Mouse (Mus musculus) retina, adult 2 months (tissue): ENCODE measurements around the gene Aim2.

Source experiments
- DNase-seq: peaks from one replicate; pipeline ENCODE4 v3.0.0-alpha.2; 2012; ENCODE audit warnings: low read depth, low spot score

Aim2 gene

DNA sequence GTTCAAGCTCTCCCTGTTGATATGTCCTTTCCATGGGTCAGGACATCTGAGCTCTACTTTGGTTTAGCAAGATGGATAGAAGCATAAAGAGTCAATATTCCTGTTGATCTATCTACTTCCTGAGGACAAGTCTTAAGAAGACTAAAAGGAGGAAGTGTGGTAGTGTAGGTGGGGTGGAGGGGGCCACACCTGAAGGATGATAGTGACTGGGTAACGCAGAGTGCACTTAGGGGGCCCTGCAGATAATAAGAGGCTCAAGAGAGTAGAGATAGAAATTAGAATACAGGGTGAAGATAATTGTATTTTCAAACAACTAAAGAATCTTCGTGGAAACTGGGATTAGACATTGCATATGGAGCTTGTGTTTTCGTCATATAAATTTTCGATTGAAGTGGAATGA is 5.6 kb upstream of the Aim2 start:
- no peak for DNase-seq

DNA sequence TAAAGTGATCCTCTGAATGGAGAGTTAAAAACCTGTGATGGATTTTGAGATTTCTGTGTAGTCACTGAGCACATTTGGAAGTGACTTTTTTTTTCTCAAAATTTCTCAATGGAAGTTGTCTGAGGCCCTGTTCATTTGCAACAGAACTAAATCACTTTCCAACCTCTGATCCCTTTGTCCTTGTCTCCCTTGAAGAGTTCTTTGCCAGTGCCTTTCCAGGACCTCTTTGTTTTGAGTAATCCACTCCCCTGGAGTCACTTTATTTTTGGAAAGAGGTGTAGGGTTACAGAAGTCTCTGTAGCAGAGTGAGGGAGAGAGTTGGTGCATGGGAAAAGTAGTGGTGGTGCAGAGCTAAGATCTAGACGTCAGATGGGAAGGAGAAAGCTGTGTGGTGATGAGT is 2.2 kb upstream of the Aim2 start:
- no peak for DNase-seq

DNA sequence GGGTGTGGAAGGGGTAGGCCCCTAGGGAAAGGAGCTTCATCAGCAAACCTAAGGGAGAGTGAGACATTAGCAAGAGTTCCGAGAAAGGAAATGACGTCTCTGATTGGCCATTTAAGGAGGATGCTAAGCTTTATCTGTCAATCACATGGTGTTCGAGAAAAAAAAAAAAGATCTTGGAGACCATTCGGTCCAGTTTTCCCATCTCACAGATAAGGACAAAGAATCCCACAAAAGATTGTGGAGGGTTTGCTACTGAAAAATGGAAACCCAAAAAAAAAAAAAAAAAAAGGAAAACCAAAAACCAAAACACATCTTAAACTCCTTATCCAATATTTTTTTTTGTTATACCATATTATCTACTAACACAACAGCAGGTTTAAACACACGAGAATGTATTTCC is 1.5 kb upstream of the Aim2 start:
- no peak for DNase-seq

DNA sequence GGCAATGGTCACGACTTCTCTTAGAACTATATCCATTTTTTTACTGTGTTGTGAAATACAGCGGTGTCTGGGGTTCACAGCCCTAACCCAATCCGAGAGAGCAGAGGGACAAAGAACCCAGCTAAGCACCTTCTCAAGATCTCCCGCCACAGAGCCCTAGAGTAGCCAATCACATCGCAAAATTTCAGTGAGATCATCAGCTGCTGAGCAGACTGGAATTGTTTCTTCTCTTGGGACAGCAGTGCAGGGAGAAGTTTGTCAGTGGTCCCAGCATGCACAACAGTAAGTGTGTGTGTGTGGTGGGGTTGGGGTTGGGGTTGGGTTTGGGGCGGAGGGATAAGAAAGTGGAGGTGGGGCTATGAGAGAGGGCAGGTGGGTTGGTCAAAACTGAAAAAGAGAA is 733 bp upstream of the Aim2 start:
- DNase-seq = no peak

DNA sequence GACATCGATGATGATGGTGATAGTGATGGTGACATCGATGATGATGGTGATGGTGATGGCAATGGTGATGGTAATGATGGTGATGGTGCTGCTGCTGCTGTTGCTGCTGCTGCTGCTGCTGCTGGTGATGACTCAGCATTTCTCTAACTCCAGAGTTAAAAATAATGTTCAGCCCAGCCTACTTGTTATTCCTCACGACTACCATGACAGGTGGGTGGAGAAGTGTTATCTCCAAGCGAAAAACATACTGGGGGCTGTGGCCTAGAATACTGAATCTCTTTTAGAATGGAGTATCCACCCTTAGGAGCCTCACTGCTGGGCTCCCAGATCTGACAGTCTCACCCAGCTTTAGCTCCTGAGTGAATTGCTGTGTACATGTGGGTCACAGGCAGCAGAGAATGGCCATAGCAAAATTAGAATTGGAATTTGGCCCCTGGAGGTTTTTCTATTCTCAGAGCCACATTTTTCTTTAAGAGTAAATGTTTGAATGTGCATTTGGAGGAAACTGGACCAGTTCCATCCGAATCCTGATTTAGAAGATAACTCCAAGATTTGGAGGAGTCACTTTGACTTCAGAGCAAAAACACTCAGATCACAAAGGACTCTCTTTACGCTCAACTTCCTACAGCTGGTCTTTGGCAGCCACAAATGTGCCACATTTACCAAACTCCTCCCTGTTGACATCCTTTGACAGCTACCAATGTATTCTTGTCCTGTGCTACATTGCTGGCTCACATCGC is 4.6 kb downstream of the Aim2 start:
- no peak for DNase-seq

DNA sequence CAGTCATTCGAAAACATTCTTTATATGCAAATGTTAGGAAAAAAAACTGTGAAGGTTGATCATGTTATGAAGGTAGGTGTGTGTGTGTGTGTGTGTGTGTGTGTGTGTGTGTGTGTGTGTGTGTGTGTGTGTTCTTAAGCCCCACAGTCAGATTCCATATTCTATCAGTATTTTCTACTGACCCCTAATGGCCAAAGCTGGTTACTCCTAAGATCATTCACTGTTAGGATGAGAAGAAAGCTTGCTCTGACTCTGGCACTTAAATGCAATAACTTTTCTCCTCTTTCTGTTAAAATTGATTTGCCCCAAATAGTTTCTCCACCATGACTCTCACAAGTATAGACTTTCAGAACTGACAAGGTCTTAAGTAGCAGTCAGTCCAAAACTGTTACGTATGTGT is 6.0 kb downstream of the Aim2 start:
- DNase-seq = no peak

DNA sequence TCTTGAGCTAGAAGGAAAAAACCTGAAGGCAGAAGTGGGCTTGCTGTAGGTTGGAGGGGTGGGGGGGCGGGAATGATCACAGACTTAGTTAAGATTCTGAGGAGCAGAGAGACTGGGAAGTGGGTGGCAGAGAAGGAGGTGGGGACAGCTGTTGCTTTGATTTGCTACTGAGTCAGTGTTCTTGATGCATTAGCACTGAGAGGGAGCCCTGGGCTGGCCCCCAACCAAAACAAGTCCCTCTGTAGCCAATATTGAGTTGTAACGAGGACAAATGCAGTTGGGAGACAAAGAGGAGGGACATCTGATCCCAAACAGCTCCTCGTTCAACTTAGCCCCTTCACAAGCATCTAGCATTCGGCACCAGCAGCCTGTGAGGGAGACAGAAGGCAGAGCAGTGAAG is 7.1 kb downstream of the Aim2 start:
- DNase-seq = no peak

DNA sequence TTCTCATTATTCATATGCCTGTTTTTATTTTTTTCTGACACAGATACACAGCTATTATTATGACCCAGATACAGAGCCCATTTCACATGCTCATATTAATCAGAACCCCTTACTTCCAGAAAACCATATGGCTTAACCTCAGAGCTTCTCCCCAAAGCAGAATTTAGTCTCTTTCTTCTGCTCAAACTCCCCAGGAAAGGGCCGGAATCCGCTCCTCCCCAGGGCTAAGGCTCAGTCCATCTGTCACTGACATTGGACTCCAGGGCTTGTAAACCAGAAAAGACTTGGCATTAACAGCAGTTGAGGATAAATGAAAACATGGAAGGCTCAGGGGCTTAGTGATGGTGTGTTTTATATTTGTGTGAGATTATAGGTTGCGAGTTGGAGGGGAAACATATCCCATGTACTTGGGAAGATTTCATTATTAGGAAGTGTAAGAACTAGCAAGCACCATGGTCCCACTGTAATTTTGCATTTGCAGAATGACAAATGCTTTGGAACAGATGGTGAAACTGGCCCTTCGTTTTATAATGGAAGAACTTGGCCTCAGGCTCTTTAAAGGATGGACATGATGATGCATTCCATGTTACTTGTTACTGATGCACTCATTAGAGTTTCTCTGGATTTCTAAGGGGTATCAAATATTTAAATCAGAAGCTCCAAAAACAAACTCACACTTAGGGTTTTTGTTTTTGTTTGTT is 9.1 kb downstream of the Aim2 start:
- DNase-seq = no peak

DNA sequence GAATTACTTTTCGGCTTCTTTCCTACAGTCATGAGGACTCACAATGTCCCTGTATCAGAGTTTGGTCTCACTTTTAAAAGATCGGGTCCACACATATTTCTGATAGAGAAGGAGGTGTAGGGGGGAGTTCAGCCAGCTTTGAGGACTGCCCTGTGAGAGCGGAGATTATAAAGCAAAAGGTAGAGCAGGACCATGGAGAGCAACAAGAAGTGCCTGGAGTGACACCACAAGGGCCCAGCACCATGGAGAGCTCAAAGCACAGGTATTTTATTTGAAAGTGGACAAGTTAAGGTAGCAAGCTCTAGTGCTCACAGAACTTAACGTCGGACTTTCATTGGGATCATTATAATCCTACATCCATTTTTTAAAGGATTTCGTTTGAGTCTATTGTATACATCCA is 11.0 kb downstream of the Aim2 start:
- DNase-seq = no peak

DNA sequence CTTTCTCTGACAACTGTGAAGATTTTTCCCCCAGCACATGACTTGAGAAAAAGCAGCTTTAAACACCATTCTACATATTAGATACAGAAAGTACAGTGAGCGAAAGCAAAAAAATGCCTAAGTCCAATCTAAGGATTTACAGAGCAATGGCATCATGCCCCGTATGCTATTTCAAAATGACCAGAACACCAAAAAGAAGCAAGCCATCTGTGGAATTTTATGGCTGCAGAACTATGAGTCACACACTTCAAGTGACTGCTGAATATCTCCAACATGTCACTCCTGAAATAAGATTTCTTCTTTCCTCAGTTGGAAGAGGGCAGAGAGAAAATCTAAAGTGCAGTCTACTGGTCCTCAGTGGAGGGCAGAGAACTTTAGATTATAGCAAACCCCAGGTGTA is 12.8 kb downstream of the Aim2 start:
- no peak for DNase-seq

DNA sequence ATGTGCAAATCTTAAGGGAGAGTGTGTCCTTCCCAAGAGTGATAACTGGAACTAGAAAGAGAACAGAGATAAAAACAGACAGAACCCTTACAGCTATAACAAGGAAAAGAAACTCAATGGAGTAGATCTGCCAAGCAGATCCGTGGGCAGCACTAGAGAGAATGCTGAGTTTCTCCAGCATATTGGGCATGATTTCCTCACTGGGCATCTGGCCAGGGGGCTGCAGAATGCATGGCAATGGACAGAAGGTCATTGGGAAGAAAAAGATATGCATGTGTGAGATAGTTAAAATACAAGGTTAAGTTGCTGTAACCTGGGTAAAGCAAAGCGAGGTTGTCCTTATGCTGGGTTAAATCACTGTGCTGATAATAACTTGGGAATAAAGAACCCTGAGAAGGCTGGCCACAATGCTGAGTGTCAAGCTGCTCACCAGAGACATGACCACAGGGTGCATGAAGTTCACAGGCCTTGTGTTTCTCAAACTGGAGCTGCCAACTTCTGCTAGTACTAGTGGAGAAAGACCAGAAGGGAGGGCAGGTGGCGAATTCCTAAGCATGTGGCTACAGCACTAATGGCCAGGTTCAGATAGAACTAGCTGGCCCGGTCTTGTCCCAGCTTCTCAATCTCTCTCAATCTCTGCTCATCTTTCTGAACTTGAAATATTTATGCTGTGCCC is 13.6 kb downstream of the Aim2 start:
- DNase-seq = no peak

DNA sequence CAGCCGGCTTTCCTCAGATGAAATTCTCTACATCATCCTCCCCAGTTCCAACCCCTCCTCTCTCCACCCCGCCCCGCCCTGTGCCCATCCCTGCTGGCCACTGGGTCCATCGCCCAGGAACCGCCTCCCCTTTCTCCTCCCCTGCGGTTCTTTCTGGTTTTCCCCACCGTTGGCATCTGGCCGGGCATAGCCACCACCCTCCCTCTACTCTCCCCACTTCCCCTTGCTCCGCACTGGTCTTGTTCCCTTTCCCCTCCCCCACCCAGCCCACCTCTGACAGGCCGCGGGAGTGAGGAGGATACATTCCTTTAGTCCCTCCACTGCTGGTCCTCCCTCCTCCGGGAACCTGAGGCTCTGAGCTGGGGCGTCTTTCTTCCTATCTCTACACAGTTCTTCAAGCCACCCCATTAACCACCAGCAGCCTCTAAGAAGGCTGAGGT is 15.3 kb downstream of the Aim2 start:
- DNase-seq = no peak

DNA sequence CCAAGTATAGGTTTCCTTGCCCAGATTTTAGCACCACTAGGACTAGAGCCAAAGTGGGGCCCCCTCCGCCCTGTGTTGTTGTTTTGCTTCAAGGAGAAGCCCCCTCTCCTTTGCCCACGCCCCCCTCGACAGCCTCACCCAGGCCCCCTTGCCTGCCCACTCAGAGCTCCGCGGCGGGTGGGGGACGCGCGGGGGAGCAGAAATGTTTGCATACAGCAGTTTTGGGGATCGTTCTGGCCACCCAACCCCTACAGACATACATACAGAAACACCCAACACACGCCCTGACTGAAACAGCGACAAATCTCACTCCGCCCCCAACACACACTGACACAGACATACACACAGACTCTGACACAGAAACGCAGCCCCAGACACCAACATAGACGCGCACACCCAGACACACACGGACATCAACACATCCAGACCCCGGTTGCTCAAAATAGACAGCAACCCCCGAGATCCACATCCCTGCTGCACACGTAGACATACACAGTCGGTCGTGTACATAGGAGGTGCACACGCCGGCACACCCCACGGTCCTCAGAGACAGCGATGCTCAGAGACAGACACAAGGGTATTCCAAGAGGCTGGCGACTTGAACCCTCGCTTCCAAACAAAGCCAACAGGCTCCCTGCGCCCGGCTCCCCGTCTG is 16.1 kb downstream of the Aim2 start:
- no peak for DNase-seq

DNA sequence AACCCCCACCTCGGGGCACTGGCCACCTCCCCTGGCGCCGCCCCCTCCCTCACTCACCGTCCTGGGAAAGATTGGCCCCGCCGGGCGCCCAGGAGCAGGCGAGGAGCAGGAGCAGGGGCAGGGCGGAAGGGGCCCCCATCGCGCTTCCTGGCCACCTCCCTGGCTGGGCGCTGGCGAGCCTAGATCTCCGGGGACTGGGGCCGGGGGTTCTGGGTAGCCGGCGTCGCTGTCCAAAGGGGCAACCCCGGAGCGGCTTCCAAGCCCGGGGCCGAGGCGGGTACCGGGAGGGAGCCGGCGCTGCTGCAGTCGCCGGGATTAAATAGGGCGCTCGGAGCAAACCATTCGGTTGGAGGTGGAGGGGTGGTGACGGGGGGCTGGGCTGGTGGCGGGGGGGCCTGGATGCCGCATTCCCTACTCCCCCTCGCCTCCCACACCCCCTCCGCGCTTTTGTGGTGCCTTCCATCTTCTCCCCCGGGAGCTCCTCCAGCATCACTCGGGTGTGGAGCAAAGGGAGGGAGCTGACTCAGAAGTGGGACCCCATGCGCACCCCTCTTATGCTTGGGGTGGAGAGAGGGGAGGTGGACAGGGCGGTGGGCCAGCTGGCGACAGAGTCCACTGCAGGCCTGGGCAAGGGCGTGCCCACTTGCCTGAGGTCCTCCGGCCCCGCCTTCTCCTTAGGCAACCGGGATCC is 16.8 kb downstream of the Aim2 start, which contains the start of gene Cadm3:
TSS of gene Cadm3 (minus strand) at position 340 of the 691 bp plus-strand sequence.
- peak; percentile 67 for DNase-seq

DNA sequence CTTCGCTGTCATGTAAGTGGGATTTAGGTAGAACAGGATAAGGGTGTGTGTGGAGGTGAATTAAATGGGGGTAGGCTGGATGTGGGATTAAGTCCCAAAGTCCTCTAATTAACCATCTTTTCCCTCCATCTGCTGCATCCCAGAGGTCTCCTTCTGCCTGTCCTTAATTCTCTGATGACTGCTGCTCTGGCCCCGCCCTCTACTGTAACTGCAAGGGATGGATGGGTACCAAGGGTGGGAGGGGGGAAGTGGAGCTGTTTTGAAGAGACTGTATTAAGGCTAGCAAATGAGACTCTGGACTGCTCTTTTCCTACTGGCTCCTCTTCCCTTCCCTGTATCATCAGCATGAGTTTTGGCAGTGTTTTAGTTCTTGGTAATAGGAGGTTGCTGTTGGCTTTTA is 18.9 kb downstream of the Aim2 start:
- no peak for DNase-seq

DNA sequence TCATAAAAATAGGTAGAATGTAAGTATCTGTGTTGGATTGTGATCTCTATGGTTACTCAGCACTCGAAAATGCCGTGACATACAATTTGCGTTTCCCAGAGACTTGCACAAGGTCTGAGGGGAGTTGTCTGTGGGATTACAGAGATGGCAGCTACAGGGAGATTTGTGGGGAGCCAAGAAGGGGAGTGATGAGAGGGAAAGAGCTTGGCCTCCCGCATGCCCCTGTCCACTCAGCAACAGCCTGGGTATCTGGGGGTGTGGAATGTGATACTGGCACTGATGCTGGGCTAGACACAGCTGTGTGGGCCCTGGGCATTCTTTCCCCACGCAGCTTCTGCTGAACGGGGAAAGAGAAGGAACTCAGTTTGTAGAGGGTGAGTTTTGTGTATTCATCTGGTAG is 19.8 kb downstream of the Aim2 start:
- no peak for DNase-seq

DNA sequence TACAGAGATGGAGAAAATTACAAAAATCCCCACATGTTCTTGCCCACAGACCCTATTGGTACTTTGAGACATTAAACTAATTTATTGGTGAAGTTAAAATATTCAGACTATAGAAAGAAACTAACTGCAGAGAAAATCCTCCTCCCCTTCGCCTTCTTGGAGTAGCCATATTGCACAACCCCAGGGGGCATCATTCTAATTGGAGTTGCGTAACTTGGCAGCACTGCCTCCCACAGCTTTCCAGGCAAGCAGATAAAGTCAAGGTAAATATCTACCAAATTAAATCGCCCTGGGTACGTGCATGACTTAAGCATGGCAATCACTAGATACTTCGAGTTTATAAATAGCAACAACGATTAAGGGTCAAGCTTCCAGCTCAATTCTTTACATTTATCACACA is 20.9 kb downstream of the Aim2 start:
- DNase-seq = no peak

DNA sequence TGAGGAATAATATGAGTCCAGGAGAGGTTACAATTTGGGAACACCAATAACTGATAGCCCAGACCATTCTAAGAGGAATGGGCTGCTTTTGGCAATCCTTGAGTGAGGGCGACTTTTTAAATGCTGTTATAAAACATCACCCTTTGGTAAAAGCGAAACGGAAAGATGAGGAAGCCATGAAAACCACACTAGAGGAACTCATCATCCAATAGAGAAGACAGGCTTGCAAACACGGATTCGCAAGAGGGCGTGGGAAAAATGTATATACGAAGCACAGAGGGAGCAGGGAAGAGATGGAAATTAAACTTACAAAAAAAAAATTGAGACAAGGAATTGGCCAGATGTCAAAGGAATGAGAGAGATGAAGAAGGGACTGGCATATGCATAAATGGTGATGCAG is 23.3 kb downstream of the Aim2 start:
- no peak for DNase-seq

DNA sequence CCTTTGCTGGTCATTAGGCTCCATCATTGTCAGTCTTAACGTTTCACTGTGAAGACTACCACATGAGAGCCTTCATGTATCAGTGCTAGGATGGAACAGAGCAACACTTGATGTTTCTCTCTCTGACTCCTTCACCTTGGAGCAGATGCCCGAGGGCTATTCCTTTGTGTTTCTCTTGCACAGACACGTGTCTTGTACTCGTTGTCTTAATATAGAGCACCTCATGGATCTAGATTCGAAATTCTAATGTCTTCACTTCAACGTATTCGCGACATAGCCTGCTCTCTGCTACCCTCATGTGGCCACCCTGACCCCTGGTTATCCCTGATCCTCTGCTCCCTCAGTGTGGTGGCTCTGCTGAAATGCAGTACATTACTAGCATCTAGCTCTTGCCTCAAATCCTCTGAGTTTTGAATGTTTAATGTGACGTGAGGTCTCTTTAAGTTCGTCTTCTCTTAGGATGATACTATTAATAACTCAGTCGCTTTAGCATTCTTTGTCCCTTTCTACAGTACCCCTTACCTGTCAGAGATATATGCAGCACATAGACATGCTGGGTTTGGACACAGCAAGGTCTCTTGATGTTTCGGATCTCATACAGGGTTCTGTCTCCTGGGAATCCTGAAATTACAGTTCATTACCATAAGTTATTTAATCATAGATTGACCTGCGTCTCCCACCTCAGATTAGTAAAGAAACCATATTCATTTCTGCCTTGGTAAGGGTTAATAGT is 26.9 kb downstream of the Aim2 start:
- DNase-seq = no peak

DNA sequence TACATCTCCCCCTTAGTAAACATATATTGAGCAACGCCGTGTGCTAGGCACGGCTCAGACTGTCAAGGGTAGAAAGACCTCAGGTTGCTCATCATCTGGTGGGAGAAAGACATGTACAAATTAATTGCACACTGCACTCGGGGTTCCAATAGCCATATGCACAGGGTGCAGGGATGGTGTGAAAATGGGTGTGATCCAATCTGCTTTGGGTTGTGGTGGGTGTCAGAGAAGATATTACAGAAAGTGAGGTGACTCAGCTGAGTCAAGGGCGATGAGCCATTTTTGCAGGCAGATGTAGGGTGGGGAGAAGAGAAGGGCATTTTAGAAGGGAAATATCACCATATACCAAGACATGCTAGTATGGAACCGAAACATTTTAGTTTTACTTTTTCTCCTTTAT is 30.8 kb downstream of the Aim2 start:
- no peak for DNase-seq

DNA sequence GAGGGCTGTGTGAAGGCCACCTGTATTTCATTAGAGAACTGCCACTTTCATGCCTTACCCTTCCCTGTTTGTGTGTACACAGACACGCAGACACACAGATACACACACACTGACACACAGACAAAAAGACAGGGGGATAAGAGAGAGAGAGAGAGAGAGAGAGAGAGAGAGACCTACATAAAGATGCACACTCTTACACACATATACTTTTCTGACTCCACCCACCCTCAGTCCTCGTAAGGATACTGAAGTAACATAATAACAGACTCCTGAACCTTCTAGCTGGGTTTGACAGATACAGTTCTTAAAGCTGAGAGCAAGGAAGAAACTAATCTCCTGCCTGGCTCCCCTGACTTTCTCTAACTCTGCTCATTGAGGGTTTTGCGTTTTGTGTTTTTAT is 38.8 kb downstream of the Aim2 start:
- DNase-seq = no peak
